Mouse (Mus musculus) stomach, adult 2 months (tissue): ENCODE data around the gene Zfp622. TPM values are rescaled to one million over a fixed set of nuclear protein-coding genes. Genes with fewer than 3 reads are reported as not detected.

ENCODE experiments used
- polyA plus RNA-seq: library from polyadenylated mRNA; depleted of rRNA; stranded (reverse); fragments of >200 nt; gene quantifications from 2 replicates; pipeline ENCODE4 v1.2.3, GENCODE M21; 2012; rRNA removed

Gene Zfp622
- 6.6 and 12.8 TPM in 2 replicates for polyA plus RNA-seq

GRCm38 (mm10) chr15:25984067-25984733 lies at the start of gene Zfp622:
TSS of gene Zfp622 (plus strand) at chr15:25984366.

Other genes starting within 250 kb of the Zfp622 start
- 4.1 and 6.5 TPM in 2 replicates for gene Retreg1, start 141.2 kb upstream of the Zfp622 start, polyA plus RNA-seq